In the genomic region with DNA sequence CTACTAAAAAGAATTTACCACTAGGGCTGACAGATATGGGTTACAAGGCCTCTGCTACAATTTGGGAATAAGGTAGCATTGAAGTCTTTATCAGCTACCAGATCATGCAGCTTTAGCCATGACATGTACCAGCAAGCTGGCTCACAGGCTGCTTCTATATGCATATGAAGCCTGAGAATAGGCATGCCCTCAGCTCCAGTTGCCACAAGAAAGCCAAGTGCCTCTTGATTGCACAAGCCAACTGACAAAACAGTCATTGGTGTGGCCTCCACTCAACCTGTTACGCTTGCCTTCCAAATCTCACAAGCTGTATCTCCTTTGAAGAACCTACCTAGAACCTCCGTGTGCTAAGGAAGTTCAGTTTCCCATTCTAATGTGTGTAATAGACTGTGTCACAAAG, we compare ENCODE assay signal across 18 mouse cellular contexts. TPM values are rescaled to one million over a fixed set of nuclear protein-coding genes. Genes with fewer than 3 reads are reported as not detected.
"Had no signal": no experiment of that assay in that cellular context is flagged by ENCODE, and none has a peak within 500 bp of the region (broad histone marks: within the 10 kb centered on the region; RNA-seq: fewer than 3 reads in every experiment).

No protein-coding gene starts in this region.

- DNase-seq: gastrocnemius, adult 2 months; gastrocnemius, postnatal 10 days; gastrocnemius, postnatal 25 days; heart, adult 18-20 months; heart, postnatal 10 days; heart, postnatal 4 days; kidney, adult 18-20 months; kidney, adult 8-10 months; kidney, postnatal 14 days; kidney, postnatal 36 days; layer of hippocampus, adult 9-11 months; layer of hippocampus, postnatal 36 days; liver; liver, embryonic 13.5 days had no signal

- ATAC-seq: hindbrain, embryonic 16.5 days; inflammation-experienced regulatory T-cells, adult 6 months; intestine, embryonic 15.5 days; intestine, postnatal 0 days had no signal

RNA-seq across cellular contexts. Expression of a gene that starts 12.1 kb away (rescaled TPM):
- polyA plus RNA-seq: inflammation-experienced regulatory T-cells, adult 6 months had no signal
